Mouse (Mus musculus) forebrain, embryonic 12.5 days (tissue): ENCODE measurements around the gene Rpl35a. TPM values are rescaled to one million over a fixed set of nuclear protein-coding genes. Genes with fewer than 3 reads are reported as not detected.

Experiments used
- ATAC-seq: fragments of 200-750 bp; cut with Nextera tagmentation; 2 replicates; pipeline ENCODE4 v1.8.0; 2017; ENCODE audit warnings: moderate TSS enrichment; ENCODE audit not compliant: low FRiP score
- H3K27ac ChIP-seq: fragments of 300-500 bp; sonication (generic); 2 replicates; pipeline ENCODE4 v1.5.1; 2016; ENCODE audit warnings: mild to moderate bottlenecking
- H3K27me3 ChIP-seq: fragments of 300-500 bp; sonication (generic); 2 replicates; pipeline ENCODE4 v1.6.1; 2016; ENCODE audit warnings: mild to moderate bottlenecking
- H3K36me3 ChIP-seq: fragments of 300-500 bp; sonication (generic); replicated peaks from 2 replicates; pipeline ENCODE4 v1.6.1; 2016; ENCODE audit warnings: mild to moderate bottlenecking
- H3K4me1 ChIP-seq: fragments of 300-500 bp; sonication (generic); 2 replicates; pipeline ENCODE4 v1.6.1; 2016
- H3K4me2 ChIP-seq: fragments of 300-500 bp; sonication (generic); 2 replicates; pipeline ENCODE4 v1.6.1; 2016; ENCODE audit warnings: mild to moderate bottlenecking, moderate library complexity
- H3K4me3 ChIP-seq: fragments of 300-500 bp; sonication (generic); replicated peaks from 2 replicates; pipeline ENCODE4 v1.5.1; 2016; ENCODE audit warnings: mild to moderate bottlenecking
- H3K9ac ChIP-seq: fragments of 300-500 bp; sonication (generic); 2 replicates; pipeline ENCODE4 v1.6.1; 2016; ENCODE audit warnings: mild to moderate bottlenecking
- H3K9me3 ChIP-seq: fragments of 300-500 bp; sonication (generic); 2 replicates; pipeline ENCODE4 v1.6.1; 2016
- WGBS: fragments of 180-500 bp; shearing (Covaris S2); methylation state at CpG from one replicate; pipeline ENCODE4 v1.1.7; 2016; 5-methylcytosine and 5-hydroxymethylcytosine counted together
- polyA plus RNA-seq: library from polyadenylated mRNA; unstranded; fragments of >200 nt; fragmentation: Nextera tagmentation; extraction: Ambion mirVana; gene quantifications from 2 replicates; pipeline ENCODE4 v1.2.1, GENCODE M21; 2016

Rpl35a gene
- polyA plus RNA-seq: 730 and 741 TPM in 2 replicates

DNA sequence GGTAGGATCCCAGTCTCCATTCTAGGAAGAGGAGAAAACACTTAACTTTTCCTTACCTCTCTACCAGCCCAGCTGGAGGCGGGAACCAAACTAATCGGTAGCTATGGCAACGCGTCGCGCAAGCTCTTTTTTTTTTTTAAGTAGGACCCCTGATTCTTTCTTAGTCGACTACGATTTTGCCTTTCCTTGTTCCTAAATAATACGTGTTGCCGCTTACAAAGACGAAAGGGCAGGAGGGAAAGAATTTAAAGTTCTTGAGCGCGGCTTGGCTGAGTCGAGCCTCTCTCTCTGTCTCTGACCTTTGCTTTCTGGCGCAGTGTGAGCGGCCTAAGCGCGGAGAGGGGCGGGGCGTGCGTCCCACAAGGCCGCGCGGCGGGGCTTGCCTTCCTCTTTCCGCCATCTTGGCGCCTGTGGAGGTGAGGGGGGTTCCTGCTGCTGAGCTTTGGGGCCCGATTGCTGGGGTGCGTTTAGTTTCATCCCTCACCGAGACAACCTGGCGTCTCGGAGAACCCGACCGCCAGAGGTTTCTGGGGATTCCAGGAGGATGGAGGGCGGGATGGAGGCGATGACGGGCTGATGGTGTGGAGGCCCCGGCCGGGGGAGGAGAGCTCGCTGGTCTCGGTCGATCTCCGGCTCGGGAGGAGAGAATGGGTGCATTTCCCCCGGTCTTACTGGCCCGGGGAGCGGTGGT is at the start of gene Rpl35a, which contains the start of gene Iqcg:
TSS of gene Rpl35a (plus strand) at position 359 of the 691 bp plus-strand sequence.
TSS of gene Iqcg (minus strand) at position 124 of the 691 bp plus-strand sequence.
- Histone ChIP-seq H3K9ac (peak within 1 kb of the TSS; percentile 96), H3K4me2 (peak within 1 kb of the TSS; percentile 73), H3K27me3 (no peaks in the 10 kb centered on the region), H3K36me3 (peaks cover 31% of the 10 kb centered on the region), H3K4me1 (peaks cover 15% of the 10 kb centered on the region), H3K9me3 (no peaks in the 10 kb centered on the region), H3K27ac (peak within 1 kb of the TSS; percentile 92), H3K4me3 (peak within 1 kb of the TSS; percentile 93)
- peak; percentile 94 for ATAC-seq
- WGBS: under 1% methylated on average over 47 of the region's 47 CpGs

DNA sequence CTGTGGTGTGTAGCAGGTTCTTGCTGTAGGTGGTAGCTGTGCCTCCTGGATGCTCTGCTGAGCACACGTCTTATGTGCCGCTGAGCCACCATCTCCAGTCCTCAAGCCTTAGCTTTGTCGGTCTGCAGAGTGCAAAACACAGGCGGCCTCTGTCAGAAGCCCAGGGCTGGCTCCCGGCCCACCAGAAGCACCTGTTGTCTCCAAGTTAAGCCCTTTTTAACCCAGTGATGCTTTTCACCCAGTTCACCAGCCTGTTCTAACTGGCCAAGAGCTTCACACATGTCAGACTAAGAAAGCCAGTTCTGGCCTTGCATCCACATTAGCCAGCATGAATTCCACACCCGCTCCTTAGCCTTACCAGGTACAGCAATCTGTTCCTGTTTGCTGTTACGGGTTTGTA is 49.4 kb upstream of the Rpl35a start:
- Histone ChIP-seq H3K36me3 (peaks cover 56% of the 10 kb centered on the region), H3K4me1 (no peaks in the 10 kb centered on the region; the same call in 1 of the 2 replicates), H3K4me3 (no peak overlapping the region), H3K27me3 (no peaks in the 10 kb centered on the region), H3K9me3 (no peaks in the 10 kb centered on the region), H3K9ac (no peak overlapping the region), H3K27ac (no peak overlapping the region), H3K4me2 (no peak overlapping the region)
- no peak for ATAC-seq
- 90% methylated on average over 7 of the region's 7 CpGs for WGBS

DNA sequence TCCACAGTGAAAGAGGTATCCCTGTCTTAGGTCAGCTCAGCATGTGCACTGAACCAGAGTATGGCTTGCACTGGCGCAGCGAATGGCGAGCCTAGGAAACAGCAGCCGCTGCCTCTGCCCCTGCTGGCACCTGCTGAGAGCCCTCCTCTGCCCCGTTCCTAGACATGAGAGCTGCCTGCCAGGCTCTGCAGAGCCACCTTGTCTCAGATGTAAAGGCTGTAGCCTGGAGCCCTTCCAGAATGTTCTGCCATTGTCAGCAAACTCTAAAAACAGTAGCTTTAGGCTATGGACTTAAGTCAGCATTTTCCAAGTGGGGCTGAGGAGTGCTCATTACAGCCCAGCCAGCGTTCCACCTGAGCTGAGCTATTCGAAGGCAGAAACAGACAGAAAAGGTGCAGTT is 48.8 kb upstream of the Rpl35a start:
- no peaks in the 10 kb centered on the region for H3K9me3 ChIP-seq
- no peaks in the 10 kb centered on the region for H3K27me3 ChIP-seq
- ATAC-seq: no peak
- H3K27ac ChIP-seq: no peak overlapping the region
- no peak overlapping the region for H3K4me3 ChIP-seq
- no peak overlapping the region for H3K4me2 ChIP-seq
- H3K9ac ChIP-seq: no peak overlapping the region
- H3K4me1 ChIP-seq: no peaks in the 10 kb centered on the region; the same call in 1 of the 2 replicates
- H3K36me3 ChIP-seq: peaks cover 61% of the 10 kb centered on the region
- 76% methylated on average over 7 of the region's 7 CpGs for WGBS

DNA sequence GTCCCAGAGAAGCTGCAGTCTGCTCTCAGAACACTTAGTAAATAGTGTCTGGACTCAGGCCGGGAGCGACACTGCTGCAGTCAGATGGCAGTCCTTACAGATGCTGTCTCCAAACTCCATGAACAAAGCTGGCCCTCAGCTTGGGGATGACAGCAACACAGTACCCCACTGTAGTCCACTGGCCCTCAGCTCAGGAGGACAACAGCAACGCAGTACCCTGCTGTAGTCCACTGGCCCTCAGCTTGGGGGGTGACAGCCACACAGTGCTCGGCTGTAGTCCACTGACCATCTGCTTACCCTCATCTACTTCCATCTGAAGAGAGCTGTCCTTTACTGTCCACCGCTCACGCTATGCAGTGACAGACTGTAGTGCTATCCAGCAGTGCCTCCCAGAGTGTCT is 46.1 kb upstream of the Rpl35a start:
- no peak overlapping the region for H3K27ac ChIP-seq
- H3K36me3 ChIP-seq: peaks cover 72% of the 10 kb centered on the region
- no peak overlapping the region for H3K4me3 ChIP-seq
- H3K9ac ChIP-seq: no peak overlapping the region
- H3K9me3 ChIP-seq: no peaks in the 10 kb centered on the region
- no peaks in the 10 kb centered on the region for H3K27me3 ChIP-seq
- H3K4me2 ChIP-seq: no peak overlapping the region
- ATAC-seq: no peak
- 93% methylated on average over 6 of the region's 6 CpGs for WGBS
- no peaks in the 10 kb centered on the region; the same call in 1 of the 2 replicates for H3K4me1 ChIP-seq

DNA sequence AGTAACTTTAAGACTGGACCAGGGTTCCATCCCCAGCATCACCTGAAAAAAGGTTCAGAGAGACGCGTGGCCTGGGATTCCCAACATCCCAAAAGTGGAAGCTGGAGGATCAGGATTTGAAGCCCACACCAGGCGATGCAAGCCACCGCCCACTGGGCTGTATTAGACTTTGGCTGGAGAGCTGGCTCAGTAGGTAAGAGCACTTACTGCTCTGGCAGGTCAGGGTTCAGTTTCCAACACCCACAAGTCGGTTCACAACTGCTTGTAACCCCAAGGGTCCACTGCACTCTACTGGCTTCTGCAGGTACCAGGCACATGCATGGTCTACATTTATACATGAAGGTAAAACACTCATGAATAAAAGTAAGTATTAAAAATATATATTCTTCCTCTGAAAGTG is 42.5 kb upstream of the Rpl35a start:
- H3K27me3 ChIP-seq: no peaks in the 10 kb centered on the region
- peaks cover 51% of the 10 kb centered on the region for H3K36me3 ChIP-seq
- H3K9me3 ChIP-seq: no peaks in the 10 kb centered on the region
- WGBS: 90% methylated on average over 5 of the region's 5 CpGs
- no peaks in the 10 kb centered on the region for H3K4me1 ChIP-seq
- no peak overlapping the region for H3K9ac ChIP-seq
- H3K4me3 ChIP-seq: no peak overlapping the region
- ATAC-seq: no peak
- no peak overlapping the region for H3K4me2 ChIP-seq
- H3K27ac ChIP-seq: no peak overlapping the region

DNA sequence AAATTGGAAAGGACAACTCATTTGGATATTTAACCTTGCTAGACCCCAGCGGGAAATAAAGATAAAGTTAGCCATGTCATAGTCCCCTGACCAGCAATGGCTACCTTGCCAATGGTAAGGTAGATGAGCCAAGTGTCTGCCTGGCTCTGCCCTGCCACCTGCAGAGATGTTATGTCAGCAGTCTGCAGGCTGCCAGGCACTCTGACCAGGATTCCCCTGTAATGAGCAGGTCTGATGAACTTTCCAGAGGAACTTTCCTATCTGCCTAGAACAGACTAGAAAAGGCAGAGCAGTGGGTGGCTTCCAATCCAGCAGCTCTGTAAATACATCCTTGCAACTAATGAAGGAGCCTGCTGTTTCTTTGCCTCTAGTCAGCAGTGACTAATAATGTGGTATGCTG is 41.3 kb upstream of the Rpl35a start:
- Histone ChIP-seq H3K36me3 (peaks cover 40% of the 10 kb centered on the region), H3K9ac (no peak overlapping the region), H3K4me1 (no peaks in the 10 kb centered on the region), H3K9me3 (no peaks in the 10 kb centered on the region), H3K4me3 (no peak overlapping the region), H3K4me2 (no peak overlapping the region), H3K27ac (no peak overlapping the region), H3K27me3 (no peaks in the 10 kb centered on the region)
- no peak for ATAC-seq
- 89% methylated on average over 1 of the region's 1 CpGs for WGBS

DNA sequence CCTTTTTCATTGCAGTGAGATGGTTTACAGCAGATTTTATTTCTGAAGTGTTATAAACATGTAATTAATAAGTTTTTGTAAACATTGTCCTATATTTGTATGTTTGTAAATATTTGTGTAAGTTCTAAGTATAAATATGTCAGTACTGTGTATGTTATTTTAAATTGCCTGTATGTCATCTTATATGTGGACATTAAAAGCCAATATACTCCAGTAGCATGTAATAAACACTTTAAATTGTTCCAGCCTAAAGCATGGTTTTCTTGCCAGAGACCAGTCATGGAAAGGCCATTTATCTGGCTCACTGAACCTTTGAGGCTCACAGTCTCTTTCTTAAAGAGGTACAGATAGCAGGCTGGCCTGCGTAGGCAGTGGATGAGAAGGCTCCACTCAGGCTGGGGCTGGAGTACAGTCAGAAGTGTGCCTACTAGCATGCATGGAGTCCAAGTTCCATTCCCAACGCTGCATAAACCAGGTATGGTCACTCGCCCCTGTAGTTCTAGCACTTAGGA is 40.8 kb upstream of the Rpl35a start:
- Histone ChIP-seq H3K9ac (no peak overlapping the region), H3K4me3 (no peak overlapping the region), H3K27ac (no peak overlapping the region), H3K36me3 (peaks cover 35% of the 10 kb centered on the region), H3K27me3 (no peaks in the 10 kb centered on the region), H3K4me1 (no peaks in the 10 kb centered on the region), H3K9me3 (no peaks in the 10 kb centered on the region), H3K4me2 (no peak overlapping the region)
- no peak for ATAC-seq
- 95% methylated on average over 3 of the region's 3 CpGs for WGBS

DNA sequence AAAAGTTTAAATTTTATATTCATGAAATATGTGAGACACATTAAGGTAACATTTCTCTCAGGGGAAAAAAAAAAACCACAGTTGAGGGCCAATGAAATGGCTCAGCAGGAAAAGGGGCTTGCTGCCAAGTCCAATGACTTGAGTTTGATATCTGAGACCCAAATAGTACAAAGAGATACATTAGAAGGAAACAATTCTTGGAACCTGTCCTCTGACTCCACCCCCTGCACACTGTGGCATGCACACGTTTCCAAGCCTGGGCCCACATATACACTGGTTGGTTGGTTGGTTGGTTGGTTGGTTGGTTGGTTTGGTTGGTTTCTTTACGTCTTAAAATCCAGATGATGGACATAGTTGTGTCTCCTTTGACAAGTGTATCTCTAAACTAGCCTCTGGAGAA is 40.3 kb upstream of the Rpl35a start:
- no peaks in the 10 kb centered on the region for H3K27me3 ChIP-seq
- ATAC-seq: no peak
- no peaks in the 10 kb centered on the region for H3K9me3 ChIP-seq
- WGBS: 96% methylated on average over 2 of the region's 2 CpGs
- H3K27ac ChIP-seq: no peak overlapping the region
- H3K4me1 ChIP-seq: no peaks in the 10 kb centered on the region
- no peak overlapping the region for H3K4me3 ChIP-seq
- H3K9ac ChIP-seq: no peak overlapping the region
- H3K4me2 ChIP-seq: no peak overlapping the region
- peaks cover 32% of the 10 kb centered on the region for H3K36me3 ChIP-seq

DNA sequence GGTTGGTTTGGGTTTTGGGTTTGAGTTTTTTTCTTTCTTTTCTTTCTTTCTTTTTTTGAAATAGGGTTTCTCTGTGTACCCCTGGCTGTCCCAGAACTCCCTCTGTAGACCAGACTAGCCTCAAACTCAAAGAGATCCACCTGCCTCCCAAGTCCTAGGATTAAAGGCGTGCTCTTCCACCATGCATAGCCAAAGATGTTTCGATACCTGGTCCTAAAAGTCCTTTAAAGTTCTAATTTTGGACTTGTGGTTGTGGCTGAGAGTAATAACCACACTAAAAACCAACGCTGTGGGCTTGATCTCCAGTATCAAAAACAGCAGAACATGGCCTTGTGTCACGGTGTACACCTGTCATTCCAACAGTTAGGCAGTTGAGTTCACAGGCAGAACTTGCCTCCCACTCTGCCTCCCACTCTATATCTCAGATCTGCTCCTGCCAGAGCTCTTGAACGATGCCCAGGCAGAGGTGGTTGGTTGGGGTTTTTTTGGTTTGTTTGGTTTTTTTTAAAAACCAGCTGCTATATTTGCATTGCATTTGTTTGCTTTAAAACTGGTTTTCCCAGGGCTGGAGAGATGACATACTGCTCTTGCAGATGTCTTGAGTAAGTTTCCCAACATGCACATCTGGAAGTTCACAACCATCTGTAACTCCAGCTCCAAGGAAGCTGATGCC is 38.4 kb upstream of the Rpl35a start:
- H3K4me2 ChIP-seq: no peak overlapping the region

DNA sequence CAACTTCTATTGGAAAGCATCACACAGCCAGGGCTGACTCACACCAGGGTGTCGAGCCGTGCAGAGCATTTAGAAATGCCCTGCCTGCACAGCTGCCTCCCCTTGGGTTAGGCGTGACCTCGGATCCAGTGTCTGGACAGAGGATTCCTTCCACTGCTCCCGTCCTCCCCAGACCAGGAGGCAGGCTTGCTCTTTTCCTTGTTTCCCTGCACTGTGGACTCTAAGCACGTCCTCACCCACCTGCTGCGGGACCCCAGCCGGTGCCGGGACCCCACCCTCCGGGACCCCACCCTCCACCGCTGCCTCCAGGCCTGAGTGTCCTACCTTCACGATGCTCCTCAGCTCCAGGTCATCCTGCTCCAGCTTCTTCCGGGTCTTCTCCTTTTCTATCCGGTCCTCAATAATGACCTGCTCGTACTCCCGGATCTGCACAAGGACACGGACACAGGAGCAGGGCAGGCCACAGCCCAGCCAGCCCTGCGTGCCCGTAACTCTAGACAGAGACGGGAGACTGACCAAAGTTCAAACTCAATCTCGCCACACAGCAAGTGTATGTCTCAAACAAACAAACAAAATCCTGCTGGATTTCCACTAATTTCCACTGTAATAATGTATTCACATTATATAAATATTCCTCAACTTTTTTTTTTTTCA is 37.0 kb upstream of the Rpl35a start:
- H3K4me2 ChIP-seq: no peak overlapping the region
- no peaks in the 10 kb centered on the region for H3K4me1 ChIP-seq
- 80% methylated on average over 21 of the region's 21 CpGs for WGBS
- no peak overlapping the region for H3K9ac ChIP-seq
- H3K4me3 ChIP-seq: no peak overlapping the region
- H3K27me3 ChIP-seq: no peaks in the 10 kb centered on the region
- no peak overlapping the region for H3K27ac ChIP-seq
- peaks cover 9% of the 10 kb centered on the region; the same call in 1 of the 2 replicates for H3K36me3 ChIP-seq
- ATAC-seq: no peak
- H3K9me3 ChIP-seq: no peaks in the 10 kb centered on the region

More for the DNA sequence above, 38.4 kb upstream of the Rpl35a start:
- H3K4me1 ChIP-seq: no peaks in the 10 kb centered on the region
- peaks cover 22% of the 10 kb centered on the region for H3K36me3 ChIP-seq
- H3K4me3 ChIP-seq: no peak overlapping the region
- H3K27me3 ChIP-seq: no peaks in the 10 kb centered on the region
- WGBS: 95% methylated on average over 5 of the region's 5 CpGs
- no peak overlapping the region for H3K27ac ChIP-seq
- ATAC-seq: no peak
- no peak overlapping the region for H3K9ac ChIP-seq
- no peaks in the 10 kb centered on the region for H3K9me3 ChIP-seq

DNA sequence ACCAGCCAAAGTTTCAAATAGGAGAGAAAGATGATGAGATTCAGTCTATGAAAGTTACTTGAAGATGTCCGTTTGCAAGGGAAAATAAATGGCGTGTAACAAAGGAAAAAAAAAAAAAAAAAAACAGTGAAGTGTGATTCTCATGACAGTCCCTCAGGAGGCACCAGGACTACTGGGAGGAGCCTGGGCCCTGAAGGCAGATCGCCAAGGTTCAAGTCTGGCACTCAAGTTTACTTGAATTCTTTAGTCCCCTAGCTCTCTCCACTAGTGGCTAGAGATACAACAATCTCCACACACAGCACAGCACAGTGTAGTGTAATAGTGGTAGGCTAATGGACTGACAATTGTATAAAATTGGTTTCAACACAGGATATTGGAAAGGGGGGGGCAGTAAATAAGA is 34.9 kb upstream of the Rpl35a start:
- ATAC-seq: no peak
- H3K4me3 ChIP-seq: no peak overlapping the region

DNA sequence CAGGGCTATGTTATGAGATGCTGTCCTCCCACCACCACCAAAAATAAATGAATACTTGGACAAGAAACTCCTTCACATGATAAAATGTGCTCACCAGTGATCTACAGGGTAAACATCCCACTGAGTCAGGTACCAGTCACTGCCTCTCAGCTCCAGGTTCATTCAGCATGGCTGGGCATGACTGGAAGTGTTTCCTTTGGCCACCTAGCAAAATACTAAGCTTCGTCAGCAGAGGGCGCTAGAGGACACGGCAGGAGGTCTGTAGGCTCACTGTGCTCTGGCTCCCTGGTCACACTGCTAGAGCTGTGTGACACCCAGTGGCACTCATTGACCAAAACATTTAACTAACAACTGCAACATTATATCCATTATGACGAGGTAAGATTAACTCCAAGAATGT is 32.5 kb upstream of the Rpl35a start:
- no peak overlapping the region for H3K4me2 ChIP-seq
- ATAC-seq: peak; percentile 71; the same call in 1 of the 2 replicates
- WGBS: 6% methylated on average over 4 of the region's 4 CpGs
- no peaks in the 10 kb centered on the region for H3K27me3 ChIP-seq
- no peaks in the 10 kb centered on the region for H3K36me3 ChIP-seq
- H3K4me3 ChIP-seq: no peak overlapping the region
- no peaks in the 10 kb centered on the region for H3K9me3 ChIP-seq
- 0 out of 2 replicates have a peak, but pooled peaks cover 3% of the 10 kb centered on the region for H3K4me1 ChIP-seq
- H3K9ac ChIP-seq: no peak overlapping the region
- H3K27ac ChIP-seq: no peak overlapping the region

More for the DNA sequence above, 34.9 kb upstream of the Rpl35a start:
- H3K9me3 ChIP-seq: no peaks in the 10 kb centered on the region
- H3K4me2 ChIP-seq: no peak overlapping the region
- H3K36me3 ChIP-seq: 0 out of 2 replicates have a peak, but pooled peaks cover 5% of the 10 kb centered on the region
- no peak overlapping the region for H3K9ac ChIP-seq
- H3K27me3 ChIP-seq: no peaks in the 10 kb centered on the region
- H3K4me1 ChIP-seq: 0 out of 2 replicates have a peak, but pooled peaks cover 3% of the 10 kb centered on the region
- no peak overlapping the region for H3K27ac ChIP-seq
- 85% methylated on average over 3 of the region's 3 CpGs for WGBS
